Mouse (Mus musculus) lung, embryonic 16.5 days (tissue): ENCODE measurements around the gene Il15ra. TPM values are rescaled to one million over a fixed set of nuclear protein-coding genes. Genes with fewer than 3 reads are reported as not detected.

ENCODE experiments used
- ATAC-seq: fragments of 200-750 bp; cut with Nextera tagmentation; 2 replicates; pipeline ENCODE4 v1.8.0; 2017; ENCODE audit warnings: low read depth, mild to moderate bottlenecking, moderate library complexity
- H3K27ac ChIP-seq: fragments of 300-500 bp; sonication (generic); 2 replicates; pipeline ENCODE4 v1.5.1; 2014; ENCODE audit warnings: mild to moderate bottlenecking, control low read depth, low read length
- H3K27me3 ChIP-seq: fragments of 300-500 bp; sonication (generic); 2 replicates; pipeline ENCODE4 v1.6.1; 2014; ENCODE audit warnings: low read depth, low read length, mixed read lengths; ENCODE audit not compliant: control insufficient read depth, insufficient read depth
- H3K36me3 ChIP-seq: fragments of 300-500 bp; sonication (generic); 2 replicates; pipeline ENCODE4 v1.6.1; 2014; ENCODE audit warnings: low read length; ENCODE audit not compliant: control insufficient read depth, insufficient read depth
- H3K4me1 ChIP-seq: fragments of 300-500 bp; sonication (generic); replicated peaks from 2 replicates; pipeline ENCODE4 v1.6.1; 2014; ENCODE audit warnings: low read length, mixed read lengths; ENCODE audit not compliant: control insufficient read depth, insufficient read depth
- H3K4me2 ChIP-seq: fragments of 300-500 bp; sonication (generic); 2 replicates; pipeline ENCODE4 v1.6.1; 2014; ENCODE audit warnings: low read depth, low read length, control low read depth
- H3K4me3 ChIP-seq: fragments of 300-500 bp; sonication (generic); 2 replicates; pipeline ENCODE4 v1.5.1; 2014; ENCODE audit warnings: mild to moderate bottlenecking, low read length, control low read depth
- H3K9ac ChIP-seq: fragments of 300-500 bp; sonication (generic); 2 replicates; pipeline ENCODE4 v1.6.1; 2014; ENCODE audit warnings: low read length, control low read depth
- H3K9me3 ChIP-seq: fragments of 300-500 bp; sonication (generic); 2 replicates; pipeline ENCODE4 v1.6.1; 2016; ENCODE audit warnings: low read length; ENCODE audit not compliant: control insufficient read depth
- WGBS: fragments of 180-500 bp; shearing (Covaris S2); extraction: QIAGEN DNeasy Blood & Tissue Kit; methylation state at CpG from one replicate; pipeline ENCODE4 v1.1.7; 2014; 5-methylcytosine and 5-hydroxymethylcytosine counted together
- polyA plus RNA-seq: library from polyadenylated mRNA; unstranded; fragments of >200 nt; fragmentation: Nextera tagmentation; extraction: Ambion mirVana; gene quantifications from 2 replicates; pipeline ENCODE4 v1.2.1, GENCODE M21; 2015

The Il15ra gene
- polyA plus RNA-seq, 1 experiment from 2014 or later = 3.8 TPM

GRCm38 (mm10) chr2:11722564-11722963, 17.5 kb downstream of the Il15ra start:
- H3K36me3 ChIP-seq = no peaks in the 10 kb centered on the region
- WGBS = 82% methylated on average over 9 of the region's 9 CpGs
- H3K4me2 ChIP-seq = no peak overlapping the region
- H3K27me3 ChIP-seq = no peaks in the 10 kb centered on the region
- no peak overlapping the region for H3K9ac ChIP-seq
- H3K4me3 ChIP-seq = no peak overlapping the region
- H3K4me1 ChIP-seq = no peaks in the 10 kb centered on the region
- ATAC-seq = no peak
- no peak overlapping the region for H3K27ac ChIP-seq
- no peaks in the 10 kb centered on the region for H3K9me3 ChIP-seq

GRCm38 (mm10) chr2:11727574-11727973, 22.5 kb downstream of the Il15ra start:
- no peak for ATAC-seq
- Histone ChIP-seq H3K9me3 (no peaks in the 10 kb centered on the region), H3K4me3 (no peak overlapping the region), H3K27ac (no peak overlapping the region), H3K9ac (no peak overlapping the region), H3K4me2 (no peak overlapping the region), H3K4me1 (no peaks in the 10 kb centered on the region), H3K27me3 (no peaks in the 10 kb centered on the region), H3K36me3 (no peaks in the 10 kb centered on the region)
- WGBS = 86% methylated on average over 5 of the region's 5 CpGs

DNA sequence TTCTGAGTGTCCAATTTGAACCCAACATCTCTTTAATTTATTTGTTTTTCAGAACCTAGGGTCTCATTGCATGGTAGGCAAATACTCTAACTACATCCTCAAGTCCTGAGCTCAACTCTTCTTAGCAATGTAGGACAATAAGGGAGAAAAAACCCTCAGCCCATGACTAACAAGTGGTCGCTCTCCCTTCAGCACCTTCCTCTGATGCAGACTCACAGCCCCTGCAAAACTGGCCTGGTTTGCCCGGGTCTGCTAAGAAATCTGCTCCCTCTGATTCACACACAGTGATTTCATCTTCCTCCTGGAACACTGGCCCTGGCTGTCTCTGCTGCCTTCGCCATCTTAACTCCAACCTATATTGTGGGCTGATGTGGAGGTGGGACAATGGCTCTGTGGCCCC, 24.0 kb downstream of the Il15ra start:
- Histone ChIP-seq H3K4me1 (no peaks in the 10 kb centered on the region), H3K36me3 (no peaks in the 10 kb centered on the region), H3K4me3 (no peak overlapping the region), H3K9me3 (no peaks in the 10 kb centered on the region), H3K4me2 (no peak overlapping the region), H3K27ac (no peak overlapping the region), H3K9ac (no peak overlapping the region), H3K27me3 (no peaks in the 10 kb centered on the region)
- WGBS = 52% methylated on average over 3 of the region's 3 CpGs
- ATAC-seq = no peak

DNA sequence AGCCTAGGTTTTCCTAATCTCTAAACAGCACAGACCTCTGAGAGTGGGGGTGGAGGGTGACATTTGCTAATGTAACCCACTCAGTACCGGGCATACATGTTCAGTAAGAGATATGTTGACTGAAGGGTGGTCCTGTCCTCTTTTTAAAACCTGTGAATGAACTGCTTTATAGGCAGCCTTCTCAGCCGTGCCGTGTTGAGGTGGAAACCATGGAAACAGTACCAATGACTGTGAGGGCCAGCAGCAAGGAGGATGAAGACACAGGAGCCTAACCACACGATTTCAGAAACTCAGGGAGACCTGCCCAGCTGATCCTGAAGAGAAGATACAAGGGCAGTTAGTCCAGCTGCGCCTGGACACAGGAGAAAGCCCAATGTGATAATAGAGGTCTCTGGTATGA, 27.9 kb downstream of the Il15ra start:
- Histone ChIP-seq H3K4me3 (no peak overlapping the region), H3K4me2 (no peak overlapping the region), H3K9ac (no peak overlapping the region), H3K27me3 (no peaks in the 10 kb centered on the region), H3K36me3 (no peaks in the 10 kb centered on the region), H3K4me1 (no peaks in the 10 kb centered on the region), H3K9me3 (no peaks in the 10 kb centered on the region), H3K27ac (no peak overlapping the region)
- 61% methylated on average over 5 of the region's 5 CpGs for WGBS
- ATAC-seq = no peak

- WGBS = 82% methylated on average over 6 of the region's 6 CpGs
- Histone ChIP-seq H3K27me3 (no peaks in the 10 kb centered on the region), H3K9ac (no peak overlapping the region), H3K27ac (no peak overlapping the region), H3K36me3 (peaks cover 9% of the 10 kb centered on the region; the same call in 1 of the 2 replicates), H3K4me3 (no peak overlapping the region), H3K4me2 (no peak overlapping the region), H3K9me3 (no peaks in the 10 kb centered on the region), H3K4me1 (no peaks in the 10 kb centered on the region)
- no peak for ATAC-seq
Measured at GRCm38 (mm10) chr2:11735853-11736252, 30.8 kb downstream of the Il15ra start.

- Histone ChIP-seq H3K4me3 (no peak overlapping the region), H3K36me3 (peaks cover 35% of the 10 kb centered on the region), H3K4me1 (no peaks in the 10 kb centered on the region), H3K4me2 (no peak overlapping the region), H3K27ac (no peak overlapping the region), H3K9ac (no peak overlapping the region), H3K27me3 (no peaks in the 10 kb centered on the region), H3K9me3 (no peaks in the 10 kb centered on the region)
- no peak for ATAC-seq
- 84% methylated on average over 3 of the region's 3 CpGs for WGBS
Measured at GRCm38 (mm10) chr2:11738794-11739193, 33.7 kb downstream of the Il15ra start.

GRCm38 (mm10) chr2:11739516-11740051, 34.5 kb downstream of the Il15ra start:
- Histone ChIP-seq H3K9ac (no peak overlapping the region), H3K36me3 (peaks cover 38% of the 10 kb centered on the region), H3K4me1 (no peaks in the 10 kb centered on the region), H3K9me3 (no peaks in the 10 kb centered on the region), H3K27ac (no peak overlapping the region), H3K27me3 (no peaks in the 10 kb centered on the region), H3K4me2 (no peak overlapping the region), H3K4me3 (no peak overlapping the region)
- ATAC-seq = no peak
- 95% methylated on average over 4 of the region's 4 CpGs for WGBS

- no peak for ATAC-seq
- H3K9me3 ChIP-seq = no peaks in the 10 kb centered on the region
- no peaks in the 10 kb centered on the region for H3K4me1 ChIP-seq
- H3K9ac ChIP-seq = no peak overlapping the region
- no peak overlapping the region for H3K4me3 ChIP-seq
- H3K4me2 ChIP-seq = no peak overlapping the region
- 93% methylated on average over 4 of the region's 4 CpGs for WGBS
- H3K27me3 ChIP-seq = no peaks in the 10 kb centered on the region
- H3K27ac ChIP-seq = no peak overlapping the region
- H3K36me3 ChIP-seq = peaks cover 73% of the 10 kb centered on the region
Measured at GRCm38 (mm10) chr2:11762541-11762940, 57.5 kb downstream of the Il15ra start.

- Histone ChIP-seq H3K4me3 (no peak overlapping the region), H3K36me3 (peaks cover 51% of the 10 kb centered on the region), H3K27ac (no peak overlapping the region), H3K4me1 (no peaks in the 10 kb centered on the region), H3K9me3 (no peaks in the 10 kb centered on the region), H3K4me2 (no peak overlapping the region), H3K9ac (no peak overlapping the region), H3K27me3 (no peaks in the 10 kb centered on the region)
- 63% methylated on average over 4 of the region's 4 CpGs for WGBS
- peak; percentile 77 for ATAC-seq
Measured at GRCm38 (mm10) chr2:11765694-11766093, 60.6 kb downstream of the Il15ra start.
